Mouse (Mus musculus) embryonic stem cell, embryonic (primary cell): ENCODE results near the gene Dand5.

ENCODE experiments used
- CTCF ChIA-PET, 4 experiments: fragments of 300-600 bp in 2 of 4; fragments of 350-600 bp in 2 of 4; sonication (Branson Sonifier 250); formaldehyde crosslinking; loops; one replicate each; lab custom pipeline; 2022; ENCODE audit warnings: inconsistent platforms in 2 of 4; lab: Charles Lee
- POLR2A ChIA-PET, 4 experiments: fragments of 300-600 bp in 2 of 4; fragments of 350-600 bp in 2 of 4; sonication (Branson Sonifier 250); formaldehyde crosslinking; loops; one replicate each; lab custom pipeline; 2022; ENCODE audit warnings: antibody characterized with exemption in 4 of 4, inconsistent platforms in 1 of 4; lab: Charles Lee

Gene Dand5

DNA sequence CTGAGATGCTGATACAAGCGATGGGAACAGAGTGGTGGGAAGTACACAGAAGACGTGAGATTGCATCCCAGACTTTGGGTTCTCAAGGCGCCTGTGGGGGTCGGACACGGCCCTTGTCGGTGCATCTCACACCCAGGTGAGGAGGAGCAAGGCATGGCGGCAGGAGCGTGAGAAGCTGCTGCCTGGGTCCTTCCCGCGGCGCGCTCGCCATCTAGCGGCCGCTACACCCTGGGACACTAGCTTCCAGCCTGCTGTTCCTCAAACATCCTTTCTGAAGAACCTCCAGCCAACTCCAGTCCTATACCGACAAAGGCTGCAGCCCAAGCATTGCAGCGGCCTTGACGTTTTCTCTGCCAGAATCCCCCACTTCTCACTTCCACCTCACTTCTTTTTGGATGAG, 1.0 kb upstream of the Dand5 start:
- POLR2A ChIA-PET: interaction anchor here in 3 of 4 experiments (0.5 to 19.4 kb wide), 32 partner anchors 8 to 924 kb away, joined by 3 to 359 read pairs (median 4); partner anchors contain the start of genes Calr (in 3 of the 3), Rad23a (in 2 of the 3), Adgrl1 (in 1 of the 3) and Farsa (in 1 of the 3)
- CTCF ChIA-PET: interaction anchor here (0.5 to 6.5 kb wide), 61 partner anchors 8 to 310 kb away, joined by 3 to 78 read pairs (median 4); partner anchors contain the start of genes Gcdh (in 1 of the 4), Ier2 (in 1 of the 4), Nacc1 (in 1 of the 4) and Rad23a (in 1 of the 4)

DNA sequence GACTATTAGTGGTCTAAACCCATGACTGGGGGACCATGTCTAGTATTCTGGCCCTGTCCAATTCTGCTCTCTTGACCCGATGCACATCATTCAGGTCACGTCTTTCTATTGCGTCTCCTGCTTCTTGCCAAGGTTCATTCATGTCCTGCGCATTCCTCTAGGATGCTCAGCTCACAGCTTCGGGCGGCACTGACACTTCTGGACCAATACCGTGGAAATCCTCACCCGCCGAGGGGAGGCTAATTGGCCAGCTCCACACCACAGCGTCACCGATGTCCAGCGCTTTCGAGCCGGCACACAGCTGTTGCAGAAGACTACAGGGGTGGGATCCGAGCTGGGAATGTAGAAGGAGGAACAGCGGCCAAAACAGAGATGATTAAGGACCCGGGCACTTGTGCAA, 6.5 kb downstream of the Dand5 start:
- CTCF ChIA-PET: interaction anchor here (0.5 to 8.6 kb wide), 165 partner anchors 8 to 777 kb away, joined by 3 to 259 read pairs (median 4); partner anchors contain the start of genes Nacc1 (in 4 of the 4), Calr (in 2 of the 4), G430095P16Rik (in 2 of the 4) and Lyl1 (in 2 of the 4)
- POLR2A ChIA-PET: interaction anchor here (0.6 to 4.5 kb wide), 68 partner anchors 8 to 1151 kb away, joined by 3 to 36 read pairs (median 4); partner anchors contain the start of genes Calr (in 3 of the 4), Lyl1 (in 2 of the 4), Rad23a (in 2 of the 4) and Trmt1 (in 2 of the 4)

DNA sequence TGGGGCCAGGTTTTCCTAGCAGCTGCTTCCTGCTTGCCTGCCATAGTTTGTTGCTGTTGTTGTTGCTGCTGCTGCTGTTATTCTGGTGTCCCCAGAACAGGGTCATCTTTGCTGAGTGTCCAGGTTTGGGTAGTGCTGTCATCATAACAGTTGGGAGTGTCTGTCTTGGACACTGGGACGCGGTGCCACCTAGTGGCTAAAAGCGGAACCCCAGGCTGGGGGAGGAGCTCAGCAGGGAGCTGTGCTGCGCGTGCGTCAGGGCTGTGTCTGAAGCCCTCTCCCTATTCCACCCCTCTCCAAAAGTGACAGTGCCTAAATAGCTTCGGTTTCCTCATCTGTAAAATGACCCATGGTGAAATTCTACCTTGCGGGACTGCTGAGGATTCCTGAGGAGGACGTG, 7.1 kb downstream of the Dand5 start:
- POLR2A ChIA-PET: interaction anchor here (0.6 to 4.5 kb wide), 79 partner anchors 8 to 255 kb away, joined by 3 to 36 read pairs (median 4); partner anchors contain the start of genes Calr (in 3 of the 4), Lyl1 (in 2 of the 4), Rad23a (in 2 of the 4) and Trmt1 (in 2 of the 4)
- CTCF ChIA-PET: interaction anchor here (0.5 to 8.6 kb wide), 170 partner anchors 8 to 776 kb away, joined by 3 to 259 read pairs (median 4); partner anchors contain the start of genes Nacc1 (in 4 of the 4), Calr (in 2 of the 4), G430095P16Rik (in 2 of the 4) and Lyl1 (in 2 of the 4)

DNA sequence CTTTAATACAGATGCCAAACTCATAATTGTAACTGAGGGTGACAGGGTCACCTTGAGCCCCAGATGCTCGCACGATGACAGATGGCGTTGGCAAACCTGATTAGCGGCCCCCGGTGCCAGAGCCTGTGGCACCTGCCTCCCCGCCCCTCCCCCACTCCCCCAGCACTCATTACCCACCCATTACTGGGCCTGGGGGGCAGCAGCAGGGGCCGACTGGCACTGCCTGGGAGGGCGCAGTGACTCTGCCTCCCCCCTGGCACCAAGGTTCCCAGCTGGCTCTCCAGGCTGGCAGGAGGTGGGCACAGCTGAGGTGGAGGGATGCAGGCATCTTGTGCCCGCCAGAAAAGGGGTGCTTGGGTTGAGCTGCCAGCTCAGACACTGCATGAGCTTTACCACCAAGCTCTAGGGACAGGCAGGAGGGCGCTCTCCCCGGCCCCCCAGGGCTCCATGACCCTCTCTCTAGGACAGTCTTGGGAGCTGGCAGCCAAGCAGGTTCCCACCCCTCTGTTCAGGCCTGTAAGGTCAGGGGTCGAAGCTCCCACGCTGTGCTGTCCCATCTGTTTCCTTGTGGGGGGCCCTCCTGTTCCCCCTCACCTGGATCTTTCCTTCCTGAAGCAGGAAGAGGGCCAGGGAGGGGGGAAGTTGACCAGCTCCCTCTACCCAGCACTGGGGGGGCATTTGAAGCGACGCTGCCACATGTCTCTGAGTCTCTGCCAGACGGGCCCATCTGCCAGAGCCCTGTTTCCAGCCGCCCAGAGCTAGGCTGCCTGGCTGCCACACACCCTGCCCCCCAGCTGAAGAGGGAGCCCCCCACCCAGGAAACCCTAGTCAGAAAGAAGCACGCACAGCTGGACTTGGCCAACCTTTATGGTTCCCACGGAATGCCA, 7.8 kb downstream of the Dand5 start:
- CTCF ChIA-PET: interaction anchor here (0.5 to 8.6 kb wide), 118 partner anchors 8 to 776 kb away, joined by 3 to 259 read pairs (median 5); partner anchors contain the start of genes Nacc1 (in 3 of the 4), G430095P16Rik (in 2 of the 4), Calr (in 1 of the 4) and Dand5 (in 1 of the 4)
- POLR2A ChIA-PET: interaction anchor here (0.6 to 4.5 kb wide), 68 partner anchors 9 to 256 kb away, joined by 3 to 36 read pairs (median 4); partner anchors contain the start of genes Calr (in 2 of the 4), Rad23a (in 2 of the 4), Trmt1 (in 2 of the 4) and Farsa (in 1 of the 4)

DNA sequence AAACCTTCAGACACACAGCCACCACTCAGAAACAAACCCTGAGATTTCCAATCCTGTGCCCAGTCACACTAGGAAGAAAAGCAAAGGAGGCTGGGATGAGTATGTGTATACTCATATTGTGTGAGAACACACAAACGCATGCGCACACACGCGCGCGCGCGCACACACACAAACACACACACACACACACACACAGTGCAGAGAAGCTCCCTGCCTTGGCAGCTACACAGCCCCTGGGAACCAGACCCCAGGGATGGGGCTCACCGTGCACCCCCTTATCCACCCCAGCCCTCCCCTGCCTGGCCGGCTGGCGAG, 8.4 kb downstream of the Dand5 start:
- ChIA-PET POLR2A (interaction anchor here in 2 of 4 experiments (1.1 to 4.5 kb wide), 16 partner anchors 9 to 159 kb away, joined by 3 to 36 read pairs (median 11); partner anchors contain the start of genes Calr (in 2 of the 2), Rad23a (in 1 of the 2) and Trmt1 (in 1 of the 2)), CTCF (interaction anchor here (0.5 to 8.6 kb wide), 40 partner anchors 9 to 247 kb away, joined by 3 to 259 read pairs (median 7); partner anchors contain the start of genes Calr (in 1 of the 4), Dand5 (in 1 of the 4), G430095P16Rik (in 1 of the 4) and Lyl1 (in 1 of the 4))

DNA sequence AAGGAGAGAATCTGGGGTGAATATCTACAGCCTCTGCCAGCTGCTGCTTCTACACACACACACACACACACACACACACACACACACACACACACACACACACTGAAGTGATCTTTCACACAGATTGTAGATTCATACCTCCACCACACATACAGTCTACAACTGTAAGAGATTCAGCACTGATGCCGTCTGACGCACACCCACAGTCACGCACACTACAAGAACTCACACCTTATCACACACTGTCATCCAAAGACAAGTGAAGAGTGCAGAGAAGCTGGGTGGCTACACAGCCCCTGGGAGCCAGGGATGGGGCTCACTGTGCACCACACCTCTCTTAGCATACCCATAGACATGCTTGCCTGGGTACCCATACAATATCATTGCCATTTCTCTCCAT, 8.8 kb downstream of the Dand5 start:
- POLR2A ChIA-PET: interaction anchor here in 3 of 4 experiments (0.5 to 4.5 kb wide), 22 partner anchors 10 to 166 kb away, joined by 3 to 36 read pairs (median 4); partner anchors contain the start of genes Calr (in 1 of the 3), Gcdh (in 1 of the 3), Nacc1 (in 1 of the 3) and Rad23a (in 1 of the 3)
- CTCF ChIA-PET: interaction anchor here (0.6 to 8.6 kb wide), 62 partner anchors 9 to 451 kb away, joined by 3 to 259 read pairs (median 5); partner anchors contain the start of genes Dand5 (in 2 of the 4), Lyl1 (in 2 of the 4), Nacc1 (in 1 of the 4) and Syce2 (in 1 of the 4)

DNA sequence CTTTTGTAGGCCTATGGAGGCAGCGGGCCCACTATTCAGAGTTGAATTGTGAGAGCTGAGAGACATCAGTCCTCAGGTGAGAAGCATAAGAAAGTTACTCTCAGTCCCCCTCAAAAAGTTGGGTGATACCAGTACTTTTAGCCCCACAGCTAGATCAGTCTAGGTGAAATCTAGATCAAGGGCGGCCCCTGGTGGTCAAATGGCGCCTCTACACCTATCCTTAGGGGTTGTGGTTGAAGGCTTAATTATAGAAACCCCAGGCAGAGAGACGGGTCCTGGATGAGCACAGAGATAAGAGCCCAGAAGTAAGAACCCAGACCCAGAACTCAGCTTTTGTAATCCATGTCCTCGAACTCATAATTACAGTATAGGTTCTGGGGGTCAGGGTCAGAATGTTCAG, 9.6 kb downstream of the Dand5 start:
- ChIA-PET POLR2A (interaction anchor here in 3 of 4 experiments (0.5 to 4.5 kb wide), 18 partner anchors 21 to 774 kb away, joined by 3 to 36 read pairs (median 4); partner anchors contain the start of genes Gcdh (in 1 of the 3), Nacc1 (in 1 of the 3) and Syce2 (in 1 of the 3)), CTCF (interaction anchor here (0.5 to 8.6 kb wide), 75 partner anchors 8 to 787 kb away, joined by 3 to 259 read pairs (median 4); partner anchors contain the start of genes Dand5 (in 2 of the 4), Lyl1 (in 2 of the 4), Trmt1 (in 2 of the 4) and G430095P16Rik (in 1 of the 4))

DNA sequence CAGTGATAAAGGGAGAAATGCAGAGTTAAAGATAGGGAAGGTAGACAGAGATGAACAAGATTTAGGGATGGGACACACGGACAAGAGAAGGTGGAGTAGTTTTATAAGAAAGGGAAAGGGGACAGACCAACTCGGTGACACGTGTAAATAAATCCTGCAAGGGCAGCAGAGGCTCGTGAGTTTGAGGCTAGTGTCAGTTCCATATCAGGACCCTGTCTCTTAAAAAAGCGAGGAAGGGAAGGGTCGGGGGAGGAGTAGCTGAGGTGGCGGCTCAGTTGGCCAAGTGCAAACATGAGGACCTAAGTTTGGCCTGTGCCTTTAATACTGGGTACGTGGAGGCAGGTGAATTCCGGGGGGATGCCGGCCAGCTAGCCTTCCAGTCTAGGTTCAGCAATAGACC, 11.3 kb downstream of the Dand5 start:
- ChIA-PET POLR2A (interaction anchor here (0.6 to 1.6 kb wide), 9 partner anchors 10 to 151 kb away, joined by 3 to 8 read pairs (median 4); partner anchors contain the start of gene Calr (in 1 of the 4)), CTCF (interaction anchor here (0.6 to 8.6 kb wide), 25 partner anchors 12 to 217 kb away, joined by 3 to 259 read pairs (median 3); partner anchors contain the start of genes G430095P16Rik (in 1 of the 4) and Lyl1 (in 1 of the 4))

DNA sequence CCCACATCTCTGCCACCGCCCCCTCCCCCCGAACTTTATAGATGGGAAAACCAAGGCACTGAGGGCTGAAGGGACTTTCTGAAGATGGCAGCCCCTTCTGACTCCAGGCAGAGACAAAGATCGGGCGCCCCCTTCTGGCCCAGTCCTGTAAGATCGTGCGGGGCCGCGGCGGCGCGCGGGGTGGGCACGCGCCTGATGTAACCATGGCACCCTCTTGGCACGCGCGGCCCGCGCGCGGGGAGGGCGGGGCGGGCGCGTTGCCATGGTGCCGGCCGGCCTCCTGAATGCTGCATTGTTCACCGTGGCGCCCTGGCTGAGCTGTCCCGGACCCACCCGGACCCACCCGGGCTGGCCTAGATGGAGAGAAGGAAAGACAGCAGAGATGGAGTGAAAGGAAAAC, 11.7 kb downstream of the Dand5 start:
- POLR2A ChIA-PET: interaction anchor here in 3 of 4 experiments (0.6 to 1.6 kb wide), 9 partner anchors 9 to 250 kb away, joined by 3 to 8 read pairs (median 4); partner anchors contain the start of gene Calr (in 1 of the 3)
- CTCF ChIA-PET: interaction anchor here (0.6 to 8.6 kb wide), 21 partner anchors 13 to 217 kb away, joined by 3 to 259 read pairs (median 4); partner anchors contain the start of genes G430095P16Rik (in 1 of the 4) and Lyl1 (in 1 of the 4)

DNA sequence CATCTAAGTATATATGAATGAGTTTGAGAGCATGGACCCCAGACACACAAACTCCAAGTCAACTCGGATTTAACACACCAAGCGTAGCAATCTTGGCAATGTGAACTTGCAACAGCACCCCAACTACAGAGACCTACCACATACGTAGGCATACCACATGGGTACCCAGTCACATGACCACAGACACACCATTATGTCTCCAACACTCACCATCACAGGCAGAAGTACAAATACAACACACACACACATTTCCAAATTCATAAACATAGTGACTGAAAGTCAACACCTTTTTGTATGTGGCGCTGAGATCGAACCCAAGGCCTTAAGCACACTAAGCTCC, 12.7 kb downstream of the Dand5 start:
- POLR2A ChIA-PET: interaction anchor here in 2 of 4 experiments (1.0 to 1.5 kb wide), 2 partner anchors 101 to 102 kb away, joined by 3 to 5 read pairs; no protein-coding TSS in a partner anchor
- CTCF ChIA-PET: interaction anchor here in 3 of 4 experiments (0.6 to 8.6 kb wide), 10 partner anchors 14 to 102 kb away, joined by 3 to 259 read pairs (median 6); no protein-coding TSS in a partner anchor

DNA sequence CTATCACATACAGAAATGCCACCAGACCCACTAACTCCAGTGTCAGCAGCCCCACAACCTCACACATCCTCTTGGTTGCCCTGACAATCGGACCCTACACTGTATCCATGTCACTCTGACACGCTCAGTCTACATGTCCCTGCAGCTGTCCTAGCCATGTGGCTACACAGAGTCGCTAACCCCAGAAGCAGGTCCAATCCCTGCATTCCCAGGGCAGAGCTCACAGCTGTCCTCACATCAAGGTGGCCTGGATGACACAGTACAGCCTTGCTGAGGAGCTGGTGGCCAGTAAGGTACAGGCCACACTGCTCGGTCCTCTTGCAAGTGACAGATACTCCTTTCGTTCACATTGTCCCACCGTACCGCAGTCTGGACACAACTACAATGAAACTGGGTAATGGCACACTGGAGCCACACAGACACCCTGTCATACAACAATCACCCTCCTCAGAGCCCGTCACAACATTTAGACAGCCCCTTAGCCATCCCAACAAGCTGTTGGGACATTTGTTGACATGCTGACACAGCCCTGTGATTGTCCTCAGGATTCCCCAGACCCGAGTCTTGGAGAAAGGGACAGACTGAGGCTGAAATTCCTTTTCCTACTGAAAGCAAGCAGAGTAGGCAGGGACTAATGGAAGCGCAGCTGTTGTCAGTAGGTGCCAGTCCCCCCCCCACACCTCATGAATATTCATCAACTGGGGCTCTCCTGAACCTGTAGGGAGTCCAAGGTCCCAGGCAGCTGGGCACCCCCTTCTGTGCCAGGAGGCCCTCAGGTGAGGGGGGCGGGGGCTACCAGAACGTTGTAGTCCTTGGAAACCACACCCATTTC, 13.3 kb downstream of the Dand5 start:
- CTCF ChIA-PET: interaction anchor here (0.6 to 8.6 kb wide), 11 partner anchors 14 to 228 kb away, joined by 3 to 259 read pairs (median 4); no protein-coding TSS in a partner anchor
- POLR2A ChIA-PET: interaction anchor here in 1 of 4 experiments (1.1 to 1.5 kb wide), 2 partner anchors 38 to 100 kb away, joined by 5 to 6 read pairs; partner anchors contain the start of gene Calr

DNA sequence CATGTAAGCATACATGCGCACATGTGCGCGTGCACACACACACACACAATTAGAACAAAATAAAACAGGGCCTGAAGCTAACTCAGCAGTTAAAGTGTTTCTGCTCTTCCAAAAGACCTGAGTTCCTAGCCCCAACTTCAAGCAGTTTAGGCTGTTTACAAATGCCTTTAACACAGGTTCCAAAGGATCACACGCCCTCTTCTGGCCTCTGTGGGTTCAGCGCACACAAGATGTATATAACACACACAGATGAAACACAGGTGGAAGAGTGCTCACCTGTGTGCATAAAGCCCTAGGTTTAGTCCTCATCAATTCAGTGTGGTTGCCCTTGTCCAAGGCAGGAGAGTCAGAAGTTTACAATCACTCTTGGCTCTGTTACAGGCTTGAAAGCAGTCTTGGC, 16.6 kb downstream of the Dand5 start:
- ChIA-PET CTCF (interaction anchor here in 3 of 4 experiments (0.5 to 1.6 kb wide), 3 partner anchors 10 to 69 kb away, joined by 3 to 5 read pairs (median 4); partner anchors contain the start of gene Calr (in 1 of the 3)), POLR2A (no interaction called here)

DNA sequence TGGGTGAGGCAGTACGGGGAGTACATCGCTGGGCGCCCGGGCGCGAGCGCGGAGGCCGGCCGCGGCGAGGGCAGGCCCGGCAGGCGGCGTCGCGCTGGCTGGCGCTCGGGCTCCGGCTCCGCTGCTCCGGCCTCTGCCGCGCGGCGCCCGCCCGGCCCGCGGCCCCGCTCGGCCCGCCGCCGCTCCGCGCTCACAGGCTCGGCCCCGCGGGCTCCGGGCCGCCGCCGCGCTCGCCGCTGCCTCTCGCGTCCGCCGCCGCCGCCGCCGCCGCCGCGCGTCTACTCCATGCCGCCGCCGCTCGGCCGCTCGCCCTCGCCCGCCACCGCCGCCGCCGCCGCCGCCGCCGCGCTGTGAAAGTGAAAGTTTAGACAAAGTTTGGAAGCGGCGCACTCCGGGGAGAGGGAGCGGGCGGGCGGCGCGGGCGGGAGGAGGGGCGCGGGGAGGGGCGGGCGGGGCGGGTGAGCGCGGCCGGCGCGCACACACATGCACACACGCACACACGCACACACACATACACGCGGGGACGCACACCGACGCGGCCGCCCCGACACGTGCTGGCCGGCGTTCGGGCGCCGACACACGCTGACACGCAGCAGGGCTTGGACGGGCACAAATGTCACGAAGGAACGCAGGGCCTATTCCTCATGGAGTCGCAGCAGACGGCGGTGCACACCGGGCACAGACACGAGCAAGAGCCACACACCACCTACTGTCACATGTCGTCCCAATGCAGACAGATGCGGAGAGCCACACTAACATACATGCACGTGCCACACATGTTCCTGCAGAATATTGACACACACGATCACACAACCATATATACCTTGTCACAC, 22.4 kb downstream of the Dand5 start, which contains the start of gene Nfix:
Gene Nfix (minus strand): TSS at position 346 of the 833 bp plus-strand sequence.
- CTCF ChIA-PET: interaction anchor here in 2 of 4 experiments (1.0 to 1.8 kb wide), 4 partner anchors 15 to 75 kb away, joined by 3 to 8 read pairs (median 7); no protein-coding TSS in a partner anchor
- POLR2A ChIA-PET: interaction anchor here in 1 of 4 experiments (0.6 to 1.4 kb wide), 3 partner anchors 71 to 197 kb away, joined by 3 to 6 read pairs (median 6); no protein-coding TSS in a partner anchor

DNA sequence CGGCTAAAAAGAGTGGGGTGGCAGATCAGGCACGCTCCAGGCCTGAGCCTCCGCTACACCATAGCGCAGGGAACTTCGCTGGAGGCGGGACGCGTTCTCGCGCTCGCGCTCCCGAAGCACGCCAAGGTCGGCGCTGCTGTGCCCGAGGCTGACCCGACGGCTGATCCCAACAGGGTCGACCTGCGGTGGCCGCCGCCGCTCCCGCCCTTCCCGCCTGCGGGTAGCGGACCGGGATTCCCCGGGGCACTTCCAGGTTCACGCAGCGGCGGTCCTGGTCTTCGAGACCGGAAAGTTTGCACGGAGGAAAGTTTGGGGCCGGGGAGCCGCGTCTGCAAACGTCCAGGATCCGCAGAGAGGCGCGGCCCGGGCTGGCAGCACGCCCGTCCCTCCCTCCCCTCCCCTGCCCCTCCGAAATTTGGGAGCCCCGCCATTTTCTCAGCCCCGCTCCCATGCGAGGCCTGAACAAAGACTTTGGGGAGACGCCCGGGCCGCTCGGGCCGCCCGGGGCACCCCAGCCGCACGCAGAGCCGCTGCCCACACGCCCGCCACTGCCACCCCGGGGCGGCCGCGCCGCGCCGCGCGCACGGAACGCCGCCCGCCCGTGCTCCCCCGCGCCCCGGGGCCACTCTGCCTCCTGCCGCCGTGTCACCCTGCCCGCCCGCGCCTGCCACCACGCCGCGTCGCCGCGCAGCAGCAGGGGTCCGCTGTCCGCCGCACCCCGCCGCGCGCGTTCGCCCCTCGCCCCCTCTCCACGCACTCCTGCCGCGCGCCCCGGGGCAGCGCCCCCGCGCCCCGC, 23.3 kb downstream of the Dand5 start:
- CTCF ChIA-PET: interaction anchor here in 3 of 4 experiments (0.5 to 1.3 kb wide), 8 partner anchors 11 to 129 kb away, joined by 3 to 4 read pairs (median 3); no protein-coding TSS in a partner anchor
- POLR2A ChIA-PET: interaction anchor here in 2 of 4 experiments (0.9 to 3.6 kb wide), 6 partner anchors 11 to 91 kb away, joined by 3 to 15 read pairs (median 3); partner anchors contain the start of gene Calr (in 1 of the 2)
